Mouse (Mus musculus) urinary bladder, postnatal 10 days (tissue): Measurements from ENCODE around the gene Zfp273.
"Not testable (repeated sequence)": the region's sequence is repeated elsewhere in the genome, so short reads cannot be mapped to it uniquely, and the experiment has no call there.

Experiments used
- DNase-seq: peaks from one replicate; pipeline ENCODE4 v3.0.0; 2022; ENCODE audit warnings: low spot score

Zfp273 gene

GRCm38 (mm10) chr13:67813710-67814660, at the start of gene Zfp273:
Zfp273 (plus strand) TSS chr13:67813740.
- DNase-seq = no peak

GRCm38 (mm10) chr13:67779265-67780221, 34.0 kb upstream of the Zfp273 start, which contains the start of gene Zfp493:
Zfp493 (plus strand) TSS chr13:67779693.
- no peak for DNase-seq

- no peak for DNase-seq
These were observed 21.6 kb upstream of the Zfp273 start for GRCm38 (mm10) chr13:67791921-67792455.

GRCm38 (mm10) chr13:67798618-67799017, 14.9 kb upstream of the Zfp273 start:
- no peak for DNase-seq

GRCm38 (mm10) chr13:67799151-67799550, 14.4 kb upstream of the Zfp273 start:
- DNase-seq = not testable (repeated sequence)

GRCm38 (mm10) chr13:67811651-67812210, 1.8 kb upstream of the Zfp273 start:
- no peak for DNase-seq

- no peak for DNase-seq
These were observed 405 bp upstream of the Zfp273 start for GRCm38 (mm10) chr13:67812961-67813709.

- no peak for DNase-seq
These were observed 5.1 kb downstream of the Zfp273 start for GRCm38 (mm10) chr13:67818636-67819035.

GRCm38 (mm10) chr13:67830911-67831336, 17.4 kb downstream of the Zfp273 start, which contains the start of gene Gm10037:
Gm10037 (plus strand) TSS chr13:67831106.
- no peak for DNase-seq

- not testable (repeated sequence) for DNase-seq
These were observed 19.6 kb downstream of the Zfp273 start for GRCm38 (mm10) chr13:67833137-67833536.

- DNase-seq = no peak
These were observed 30.2 kb downstream of the Zfp273 start for GRCm38 (mm10) chr13:67843775-67844118.

GRCm38 (mm10) chr13:67844119-67844852, 30.7 kb downstream of the Zfp273 start:
- no peak for DNase-seq

GRCm38 (mm10) chr13:67844853-67845194, 31.3 kb downstream of the Zfp273 start:
- DNase-seq = no peak

- no peak for DNase-seq
These were observed 36.8 kb downstream of the Zfp273 start for GRCm38 (mm10) chr13:67850361-67850760.

GRCm38 (mm10) chr13:67853130-67853529, 39.6 kb downstream of the Zfp273 start:
- no peak for DNase-seq

GRCm38 (mm10) chr13:67853983-67854382, 40.4 kb downstream of the Zfp273 start:
- DNase-seq = no peak

- DNase-seq = no peak
These were observed 43.8 kb downstream of the Zfp273 start for GRCm38 (mm10) chr13:67857317-67857716.

GRCm38 (mm10) chr13:67862508-67862907, 49.0 kb downstream of the Zfp273 start:
- no peak for DNase-seq

GRCm38 (mm10) chr13:67863026-67863425, 49.5 kb downstream of the Zfp273 start, which contains the start of gene BC048507:
BC048507 (plus strand) TSS chr13:67863326.
- DNase-seq = no peak

- no peak for DNase-seq
These were observed 51.3 kb downstream of the Zfp273 start for GRCm38 (mm10) chr13:67864764-67865350.
